Mouse (Mus musculus): ENCODE results near the gene Psmd5. TPM values are rescaled to one million over a fixed set of nuclear protein-coding genes. Genes with fewer than 3 reads are reported as not detected.
A peak's percentile ranks its signal among the peaks of the same experiment; 100 is the strongest.
"Not testable (repeated sequence)": the region's sequence is repeated elsewhere in the genome, so short reads cannot be mapped to it uniquely, and the experiment has no call there.

Gene Psmd5
- polyA plus RNA-seq, 1 experiment from 2014 or later = 117 TPM

DNA sequence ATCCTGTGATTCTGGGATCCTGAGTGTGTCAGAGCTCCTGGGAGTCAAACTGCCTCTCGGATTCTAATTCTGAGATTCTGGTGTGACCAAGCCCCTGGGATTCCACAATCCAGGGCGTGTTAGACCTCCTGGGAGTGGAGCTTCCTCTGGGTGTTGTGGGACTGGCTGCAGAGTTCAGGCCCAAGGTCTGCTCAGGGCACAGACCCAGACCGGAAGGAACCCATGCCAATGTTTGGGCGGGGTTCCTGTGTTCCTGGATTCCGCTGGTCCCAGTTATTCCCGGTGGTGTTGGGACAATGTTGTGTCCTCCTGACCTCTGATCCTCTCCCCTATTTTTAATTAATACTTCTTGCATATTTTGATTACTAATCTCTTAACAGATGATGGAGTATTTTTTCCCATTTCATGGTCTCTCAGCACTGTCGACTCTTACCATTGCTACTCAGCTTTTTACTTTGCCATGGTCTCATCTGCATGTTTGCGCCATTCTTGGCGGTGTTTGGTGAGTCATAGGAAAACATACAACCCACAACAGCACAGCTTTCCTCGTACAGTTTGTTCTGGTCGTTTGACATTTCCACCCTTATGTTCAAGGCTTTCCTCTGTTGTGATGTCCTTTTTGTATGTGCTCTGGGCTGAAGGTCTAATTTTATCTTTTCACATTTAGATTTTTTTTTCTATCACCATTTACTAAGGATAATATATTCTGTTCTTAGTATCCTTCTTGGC, 31.4 kb downstream of the Psmd5 start:
- Histone ChIP-seq H3K36me3 (ENCODE audit: insufficient read depth) (no peaks in the 10 kb centered on the region), H3K4me2 (no peak overlapping the region), H3K27me3 (ENCODE audit: insufficient read depth, low read length) (no peaks in the 10 kb centered on the region), H3K4me3 (ENCODE audit: low read depth, low read length) (no peak overlapping the region), H3K27ac (ENCODE audit: low read depth) (no peak overlapping the region), H3K9me3 (ENCODE audit: low read depth, low read length) (no peaks in the 10 kb centered on the region), H3K4me1 (ENCODE audit: insufficient read depth) (no peaks in the 10 kb centered on the region), H3K9ac (no peak overlapping the region)
- 72% methylated on average over 11 of the region's 11 CpGs for WGBS
- ATAC-seq (ENCODE audit: insufficient read depth) (no peak), DNase-seq (no peak)
- no peak for TF ChIP-seq CTCF (IDR thresholded peaks at IDR 0.05; ENCODE audit: low read depth)

DNA sequence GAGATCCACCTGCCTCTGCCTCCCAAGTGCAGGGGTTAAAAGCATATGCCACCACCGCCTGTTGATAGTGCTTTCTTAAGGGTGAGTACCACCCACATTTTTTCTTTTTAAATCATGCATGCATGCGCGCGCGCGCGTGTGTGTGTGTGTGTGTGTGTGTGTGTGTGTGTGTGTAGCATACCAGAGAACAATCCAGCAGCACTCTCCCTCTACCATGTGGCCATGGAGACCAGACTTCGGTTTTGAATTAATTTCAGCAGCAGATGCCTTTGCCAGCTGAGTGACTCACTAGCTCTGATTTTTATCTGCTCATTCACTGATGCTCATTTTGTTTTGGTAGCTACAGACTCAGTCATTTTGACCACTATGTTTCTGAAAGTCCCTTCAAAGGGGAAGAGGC, 33.1 kb downstream of the Psmd5 start:
- H3K4me1 ChIP-seq (ENCODE audit: insufficient read depth) = no peaks in the 10 kb centered on the region
- WGBS = 85% methylated on average over 8 of the region's 8 CpGs
- H3K4me2 ChIP-seq = no peak overlapping the region
- TF ChIP-seq CTCF (IDR thresholded peaks at IDR 0.05; ENCODE audit: low read depth) = no peak
- H3K27ac ChIP-seq (ENCODE audit: low read depth) = no peak overlapping the region
- no peak overlapping the region for H3K4me3 ChIP-seq (ENCODE audit: low read depth, low read length)
- DNase-seq (no peak), ATAC-seq (ENCODE audit: insufficient read depth) (no peak)
- no peaks in the 10 kb centered on the region for H3K36me3 ChIP-seq (ENCODE audit: insufficient read depth)
- no peaks in the 10 kb centered on the region for H3K9me3 ChIP-seq (ENCODE audit: low read depth, low read length)
- H3K27me3 ChIP-seq (ENCODE audit: insufficient read depth, low read length) = no peaks in the 10 kb centered on the region
- no peak overlapping the region for H3K9ac ChIP-seq

DNA sequence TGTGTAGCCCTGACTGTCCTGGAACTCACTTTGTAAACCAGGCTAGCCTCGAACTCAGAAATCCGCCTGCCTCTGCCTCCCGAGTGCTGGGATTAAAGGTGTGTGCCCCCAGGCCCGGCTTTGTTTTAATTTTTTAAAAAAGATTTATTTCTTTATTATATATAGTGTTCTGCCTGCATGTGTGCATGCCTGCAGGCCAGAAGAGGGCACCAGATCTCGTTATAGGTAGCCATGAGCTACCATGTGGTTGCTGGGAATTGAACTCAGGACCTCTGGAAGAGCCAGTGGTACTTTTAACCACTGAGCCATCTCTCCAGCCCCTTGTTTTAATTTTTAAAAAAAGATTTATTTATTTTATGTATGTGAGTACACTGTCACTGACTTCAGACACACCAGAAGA, 34.6 kb downstream of the Psmd5 start:
- not testable (repeated sequence) for DNase-seq; H3K27ac ChIP-seq (ENCODE audit: low read depth); H3K4me1 ChIP-seq (ENCODE audit: insufficient read depth); ATAC-seq (ENCODE audit: insufficient read depth); H3K4me3 ChIP-seq (ENCODE audit: low read depth, low read length); H3K4me2 ChIP-seq; H3K9ac ChIP-seq; H3K36me3 ChIP-seq (ENCODE audit: insufficient read depth); H3K9me3 ChIP-seq (ENCODE audit: low read depth, low read length); H3K27me3 ChIP-seq (ENCODE audit: insufficient read depth, low read length)
- TF ChIP-seq CTCF (IDR thresholded peaks at IDR 0.05; ENCODE audit: low read depth) = 0 out of 2 replicates have a peak, but pooled peaks have one; percentile 8
- WGBS = 78% methylated on average over 5 of the region's 5 CpGs

DNA sequence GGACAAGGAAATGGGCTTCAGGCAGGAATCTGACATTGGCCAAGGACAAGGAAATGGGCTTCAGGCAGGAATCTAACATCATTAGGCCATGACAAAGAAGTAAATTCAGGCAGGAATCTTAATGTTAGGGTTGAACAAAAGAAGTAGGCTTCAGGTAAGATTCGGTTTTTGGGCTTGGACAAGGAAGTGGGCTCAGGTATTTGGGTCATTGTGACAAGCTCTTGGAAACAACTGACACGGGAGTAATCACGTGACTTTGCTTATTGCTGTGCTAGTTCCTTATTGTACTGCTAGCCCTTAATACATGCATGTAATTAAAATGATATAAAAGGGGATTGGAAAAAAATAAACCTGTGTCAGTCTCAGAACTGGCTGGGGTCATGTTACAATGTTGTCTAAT, 39.1 kb downstream of the Psmd5 start:
- ATAC-seq (ENCODE audit: insufficient read depth) (no peak), DNase-seq (no peak)
- no peak overlapping the region for H3K27ac ChIP-seq (ENCODE audit: low read depth)
- 73% methylated on average over 3 of the region's 3 CpGs for WGBS
- no peak overlapping the region for H3K4me2 ChIP-seq
- H3K4me1 ChIP-seq (ENCODE audit: insufficient read depth) = no peaks in the 10 kb centered on the region
- no peak overlapping the region for H3K4me3 ChIP-seq (ENCODE audit: low read depth, low read length)
- no peaks in the 10 kb centered on the region for H3K9me3 ChIP-seq (ENCODE audit: low read depth, low read length)
- no peaks in the 10 kb centered on the region for H3K27me3 ChIP-seq (ENCODE audit: insufficient read depth, low read length)
- H3K9ac ChIP-seq = no peak overlapping the region
- H3K36me3 ChIP-seq (ENCODE audit: insufficient read depth) = no peaks in the 10 kb centered on the region
- no peak for TF ChIP-seq CTCF (IDR thresholded peaks at IDR 0.05; ENCODE audit: low read depth)

DNA sequence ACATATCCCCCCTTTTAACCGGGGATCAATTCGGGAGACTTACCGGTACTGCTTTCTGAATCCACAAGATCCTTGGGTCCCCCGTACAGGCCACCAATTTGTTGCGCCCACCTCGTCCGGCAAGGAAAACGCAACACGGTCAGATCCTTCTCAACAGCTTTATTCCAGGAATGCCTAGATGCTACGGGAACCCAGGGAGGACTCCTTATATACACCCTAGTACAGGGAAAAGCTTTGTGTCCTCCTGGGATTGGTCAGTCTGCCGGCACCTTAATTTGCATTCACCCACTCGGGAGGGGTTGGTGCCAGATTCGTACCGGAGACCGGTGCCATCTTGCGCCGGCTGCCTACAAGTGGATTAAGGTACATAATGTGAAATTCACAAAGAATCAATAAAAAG, 41.1 kb downstream of the Psmd5 start:
- ATAC-seq (ENCODE audit: insufficient read depth) = no peak

DNA sequence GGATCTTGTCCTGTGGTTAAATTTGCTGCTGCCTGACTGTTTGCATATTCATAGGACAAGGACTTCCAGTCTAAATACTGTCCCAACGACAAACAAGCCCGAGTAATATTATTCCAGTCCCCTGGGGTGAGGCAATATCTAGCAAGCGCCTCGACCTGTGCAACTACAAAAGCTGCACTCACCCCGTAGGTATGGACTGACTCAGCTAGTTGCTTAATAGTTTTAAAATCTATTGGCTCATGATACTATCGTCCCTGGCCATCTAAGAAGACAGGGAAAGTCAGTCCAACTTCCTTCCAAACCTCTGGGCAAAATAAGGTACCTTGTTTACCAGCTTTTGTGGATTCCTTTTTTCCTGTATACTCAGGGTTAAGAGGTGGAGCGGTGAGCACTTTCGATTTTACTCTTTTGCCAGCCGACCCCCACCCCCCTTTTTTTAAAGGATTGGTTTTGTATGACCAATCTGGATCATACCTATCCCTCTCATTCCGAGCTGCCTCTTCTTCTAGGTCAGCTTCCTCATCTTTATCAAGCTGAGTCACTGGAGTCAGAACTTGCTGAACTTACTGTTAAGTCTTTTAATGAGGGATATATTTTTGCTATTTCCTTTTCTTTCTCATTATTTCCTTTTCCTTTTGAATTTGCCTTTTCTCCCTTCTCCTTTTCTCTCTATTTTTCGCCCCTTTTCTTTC, 41.9 kb downstream of the Psmd5 start, which contains the start of gene Gm34653:
Gene Gm34653, plus strand, starts transcription at position 242 of the 692 bp plus-strand sequence.
- H3K36me3 ChIP-seq (ENCODE audit: insufficient read depth); H3K4me3 ChIP-seq (ENCODE audit: low read depth, low read length); H3K4me1 ChIP-seq (ENCODE audit: insufficient read depth); H3K9ac ChIP-seq; H3K27ac ChIP-seq (ENCODE audit: low read depth); DNase-seq; H3K4me2 ChIP-seq; H3K27me3 ChIP-seq (ENCODE audit: insufficient read depth, low read length); H3K9me3 ChIP-seq (ENCODE audit: low read depth, low read length); ATAC-seq (ENCODE audit: insufficient read depth): not testable (repeated sequence)
- WGBS = 67% methylated on average over 11 of the region's 11 CpGs

More for the DNA sequence above, 41.1 kb downstream of the Psmd5 start:
- H3K9me3 ChIP-seq (ENCODE audit: low read depth, low read length) = no peaks in the 10 kb centered on the region; the same call in 1 of the 2 replicates
- H3K4me2 ChIP-seq = no peak overlapping the region
- TF ChIP-seq CTCF (IDR thresholded peaks at IDR 0.05; ENCODE audit: low read depth) = no peak
- no peaks in the 10 kb centered on the region for H3K36me3 ChIP-seq (ENCODE audit: insufficient read depth)
- H3K9ac ChIP-seq = no peak overlapping the region
- H3K27me3 ChIP-seq (ENCODE audit: insufficient read depth, low read length) = no peaks in the 10 kb centered on the region
- H3K4me1 ChIP-seq (ENCODE audit: insufficient read depth) = no peaks in the 10 kb centered on the region
- no peak for DNase-seq
- H3K4me3 ChIP-seq (ENCODE audit: low read depth, low read length) = no peak overlapping the region
- H3K27ac ChIP-seq (ENCODE audit: low read depth) = no peak overlapping the region
- WGBS = 85% methylated on average over 17 of the region's 17 CpGs

DNA sequence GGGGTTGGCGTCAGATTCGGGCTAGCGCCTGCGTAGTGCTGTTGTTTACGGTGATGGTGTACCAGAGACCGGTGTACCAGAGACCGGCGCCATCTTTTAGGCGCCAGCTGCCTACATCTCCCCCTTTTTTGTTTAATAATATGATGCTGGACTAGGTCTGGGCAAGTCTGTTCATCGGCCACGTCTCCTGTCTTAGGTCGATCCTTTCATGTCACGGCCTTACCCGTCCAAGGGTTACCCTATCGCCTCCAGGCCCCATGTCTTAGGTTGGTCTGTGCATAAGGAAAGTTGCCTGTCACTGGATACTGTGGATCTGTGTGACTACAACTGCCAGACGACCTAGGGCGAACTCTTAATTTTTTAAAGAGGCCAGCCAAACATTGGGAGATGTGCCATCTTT, 44.7 kb downstream of the Psmd5 start:
- H3K4me2 ChIP-seq; H3K4me3 ChIP-seq (ENCODE audit: low read depth, low read length); H3K27me3 ChIP-seq (ENCODE audit: insufficient read depth, low read length); ATAC-seq (ENCODE audit: insufficient read depth); H3K36me3 ChIP-seq (ENCODE audit: insufficient read depth); DNase-seq; H3K9me3 ChIP-seq (ENCODE audit: low read depth, low read length); H3K9ac ChIP-seq; H3K4me1 ChIP-seq (ENCODE audit: insufficient read depth); H3K27ac ChIP-seq (ENCODE audit: low read depth): not testable (repeated sequence)
- 92% methylated on average over 17 of the region's 17 CpGs for WGBS
